1 mouse cellular context compared by ENCODE assay signal in genomic region chr2:29631020-29631419, GRCm38 (mm10).
TF ChIP-seq lines count a peak whose summit lies in the region.

No protein-coding gene starts in this region.

TF ChIP-seq in MEL, 35 proteins besides CTCF, POLR2A, EP300 and RAD21:
- no peak for TF ChIP-seq MAX (IDR thresholded peaks at IDR 0.05; ENCODE audit: low read length)
- no peak for TF ChIP-seq MAFK (IDR thresholded peaks at IDR 0.05; ENCODE audit: borderline replicate concordance, low read depth, low read length)
- TF ChIP-seq JUND (IDR thresholded peaks at IDR 0.05; ENCODE audit: low read depth, low read length), result no peak
- TF ChIP-seq RCOR1 (IDR thresholded peaks at IDR 0.05; ENCODE audit: low read depth, low read length), result no peak
- TF ChIP-seq TBP (IDR thresholded peaks at IDR 0.05; ENCODE audit: low read depth, low read length), result no peak
- TF ChIP-seq NELFE (IDR thresholded peaks at IDR 0.05; ENCODE audit: low read depth, low read length), result no peak
- no peak for TF ChIP-seq UBTF (IDR thresholded peaks at IDR 0.05; ENCODE audit: borderline replicate concordance, insufficient read depth, low read depth, low read length)
- no peak for TF ChIP-seq KAT2A (conservative IDR thresholded peaks at IDR 0.05; ENCODE audit: low read depth, low read length)
